Mouse (Mus musculus) c-Kit-positive CD71-negative TER-119-negative erythroid progenitor cells, embryonic 14.5 days (primary cell): ENCODE data around the gene H2-Eb2.
"Not testable (repeated sequence)": the region's sequence is repeated elsewhere in the genome, so short reads cannot be mapped to it uniquely, and the experiment has no call there.

Source experiments
- DNase-seq: peaks from one replicate; pipeline ENCODE4 v3.0.0-alpha.2; 2013; ENCODE audit warnings: low read depth

The H2-Eb2 gene

GRCm38 (mm10) chr17:34306407-34306806 is 19.1 kb upstream of the H2-Eb2 start:
- DNase-seq = no peak

DNA sequence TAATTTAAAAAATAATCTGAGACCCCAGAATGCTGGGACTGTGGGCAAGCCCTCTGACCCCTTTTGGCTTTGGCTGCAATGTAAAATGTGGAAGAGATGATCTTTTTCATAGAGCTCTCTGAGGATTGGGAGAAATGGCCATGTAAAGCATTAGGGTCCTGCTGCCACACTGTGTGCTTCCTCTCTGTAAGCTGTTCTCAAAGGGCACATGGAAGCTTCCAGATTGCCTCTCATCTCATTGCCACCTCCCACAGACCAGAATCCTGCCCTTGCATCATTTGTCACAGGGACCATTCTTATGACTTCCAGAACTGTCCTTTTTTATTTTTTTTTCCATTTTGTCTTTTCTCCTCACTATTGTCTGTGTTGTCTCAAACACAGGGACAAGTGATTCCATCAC is 18.2 kb upstream of the H2-Eb2 start:
- DNase-seq = no peak

- DNase-seq = no peak
Observed at GRCm38 (mm10) chr17:34308161-34308560, 17.3 kb upstream of the H2-Eb2 start.

GRCm38 (mm10) chr17:34309225-34309624 is 16.2 kb upstream of the H2-Eb2 start:
- no peak for DNase-seq

DNA sequence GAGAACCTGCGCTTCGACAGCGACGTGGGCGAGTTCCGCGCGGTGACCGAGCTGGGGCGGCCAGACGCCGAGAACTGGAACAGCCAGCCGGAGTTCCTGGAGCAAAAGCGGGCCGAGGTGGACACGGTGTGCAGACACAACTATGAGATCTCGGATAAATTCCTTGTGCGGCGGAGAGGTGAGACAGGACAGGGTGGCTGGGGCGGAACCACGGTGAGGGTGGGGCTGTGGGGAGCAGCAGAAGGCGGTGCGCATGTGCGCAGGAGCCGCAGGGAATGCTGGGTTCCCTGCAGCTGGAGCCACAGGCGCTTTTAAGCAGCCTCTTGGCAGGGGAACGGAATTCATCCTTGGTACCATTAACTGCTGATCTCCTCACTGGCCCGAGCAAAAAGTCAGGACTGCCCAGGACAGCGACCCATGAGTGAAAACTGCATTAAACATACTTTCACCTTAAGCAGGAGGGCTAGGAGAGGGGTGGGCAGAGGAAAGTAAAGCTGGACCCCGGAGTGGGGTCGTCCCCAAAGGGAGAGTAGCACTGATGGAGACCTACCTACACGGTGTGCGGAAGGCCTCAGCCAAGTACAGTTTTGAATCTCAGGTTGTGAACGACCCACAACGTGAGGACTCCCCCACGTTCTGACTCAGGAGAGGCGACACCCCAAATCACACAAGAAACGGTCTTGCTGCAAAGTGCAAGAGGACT is 15.6 kb upstream of the H2-Eb2 start:
- DNase-seq = no peak

GRCm38 (mm10) chr17:34310526-34310925 is 14.9 kb upstream of the H2-Eb2 start:
- DNase-seq = not testable (repeated sequence)

DNA sequence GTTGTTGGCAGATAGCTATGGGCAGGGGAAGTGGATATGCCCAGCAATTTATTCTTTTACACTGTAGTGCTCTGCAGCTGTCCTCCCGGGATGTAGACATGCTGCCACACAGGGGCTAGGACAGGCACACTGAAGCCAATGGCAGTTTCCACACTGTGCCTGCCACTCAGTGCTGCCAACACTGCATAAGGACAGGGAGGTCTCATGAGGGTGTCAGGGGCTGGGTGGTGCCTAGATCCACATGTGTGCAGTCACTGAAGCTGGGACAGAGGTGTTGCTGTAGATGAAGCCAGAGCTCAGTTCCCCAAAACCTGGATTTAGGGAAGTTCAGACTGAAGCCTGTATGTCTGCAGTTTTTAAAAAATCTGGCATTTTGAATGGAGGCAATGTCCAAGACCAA is 13.3 kb upstream of the H2-Eb2 start:
- no peak for DNase-seq

DNA sequence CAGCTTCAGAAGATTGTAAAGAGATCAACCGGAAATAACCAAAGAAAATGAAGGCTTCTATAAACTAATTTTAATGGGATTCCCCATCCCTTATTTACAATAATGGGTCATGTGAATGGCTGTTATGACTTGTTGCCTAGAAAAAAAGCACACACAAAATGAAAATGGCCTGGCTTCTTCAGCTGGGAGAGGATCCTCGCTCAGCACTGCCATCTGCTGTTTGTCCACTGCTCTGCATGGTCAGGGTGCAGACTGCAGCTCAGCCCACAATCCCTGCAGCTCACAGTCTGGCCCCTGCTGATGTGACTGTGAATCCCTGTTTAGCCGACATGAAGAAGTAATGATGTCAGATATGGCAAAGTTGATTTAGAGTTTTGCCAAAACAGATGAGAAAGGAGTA is 12.1 kb upstream of the H2-Eb2 start:
- peak; percentile 58 for DNase-seq

DNA sequence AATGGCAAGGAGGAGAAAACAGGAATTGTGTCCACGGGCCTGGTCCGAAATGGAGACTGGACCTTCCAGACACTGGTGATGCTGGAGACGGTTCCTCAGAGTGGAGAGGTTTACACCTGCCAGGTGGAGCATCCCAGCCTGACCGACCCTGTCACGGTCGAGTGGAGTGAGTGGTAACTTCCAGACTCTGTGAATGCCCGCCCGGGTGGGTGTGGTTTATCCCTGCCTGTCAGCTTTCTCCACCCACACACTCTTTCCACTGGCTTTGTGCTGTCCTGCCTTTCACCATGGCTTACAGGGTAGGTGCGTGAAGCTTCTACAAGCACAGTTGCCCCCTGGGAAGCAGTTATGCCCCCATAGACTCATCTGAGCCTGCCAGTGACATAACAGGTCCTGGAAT is 11.2 kb upstream of the H2-Eb2 start:
- no peak for DNase-seq

GRCm38 (mm10) chr17:34315512-34315911 is 10.0 kb upstream of the H2-Eb2 start:
- DNase-seq = no peak

DNA sequence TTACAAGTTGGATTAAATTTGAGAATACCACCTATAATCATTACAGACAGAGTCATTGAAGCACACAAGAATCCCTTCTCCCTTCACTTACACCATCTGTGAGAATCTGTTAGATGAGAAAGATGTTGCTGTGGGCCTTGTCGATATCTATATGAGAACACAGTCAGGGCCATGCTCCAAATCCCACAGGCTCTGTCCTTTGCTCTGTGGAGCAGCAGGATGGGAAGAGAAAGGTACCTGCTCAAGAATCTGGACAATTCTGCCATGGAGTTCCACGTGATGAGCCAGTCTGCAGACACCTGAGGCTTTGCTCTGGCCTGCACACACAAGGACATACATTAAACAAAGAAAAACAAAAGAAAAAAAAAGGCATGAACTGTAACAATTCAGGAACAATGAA is 8.8 kb upstream of the H2-Eb2 start:
- DNase-seq = no peak

GRCm38 (mm10) chr17:34317275-34317674 is 8.2 kb upstream of the H2-Eb2 start:
- no peak for DNase-seq

DNA sequence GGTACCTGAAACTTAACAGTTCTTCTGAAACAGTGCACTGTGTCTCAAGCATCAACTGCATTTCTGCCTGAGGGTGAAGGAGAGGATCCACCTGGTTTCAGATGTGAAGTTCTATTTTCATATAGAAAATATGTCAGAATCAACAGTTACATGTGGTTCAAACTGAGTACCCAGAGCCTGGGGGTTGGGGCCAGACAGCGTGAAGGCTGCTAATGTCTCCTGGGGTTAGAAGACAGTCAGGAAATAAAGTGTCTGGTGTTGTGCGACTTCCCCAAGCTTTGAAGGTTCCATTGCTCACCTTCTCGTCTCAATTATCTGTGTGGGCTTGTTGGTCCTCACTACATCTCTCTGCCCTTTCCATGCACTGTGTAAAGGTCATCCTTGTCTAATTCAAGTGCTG is 908 bp downstream of the H2-Eb2 start:
- DNase-seq = no peak

GRCm38 (mm10) chr17:34329807-34330206 is 4.3 kb downstream of the H2-Eb2 start:
- no peak for DNase-seq

DNA sequence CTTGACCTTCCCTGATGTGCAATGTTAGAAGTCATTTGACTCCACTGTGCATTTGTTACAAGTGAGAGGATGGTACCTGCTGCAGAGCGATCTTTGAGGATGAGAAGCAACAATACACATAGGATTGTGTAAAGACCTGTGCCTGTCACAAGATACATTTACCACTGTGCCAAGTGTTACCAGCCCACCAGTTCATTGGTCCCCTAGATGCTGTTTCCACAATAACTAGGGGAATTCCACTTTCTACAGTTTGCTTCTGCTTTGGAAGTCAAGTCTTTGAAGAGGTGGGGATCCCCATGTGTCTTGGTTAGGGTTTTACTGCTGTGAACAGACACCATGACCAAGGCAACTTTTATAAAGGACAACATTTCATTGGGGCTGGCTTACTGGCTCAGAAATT is 5.7 kb downstream of the H2-Eb2 start:
- DNase-seq = no peak

DNA sequence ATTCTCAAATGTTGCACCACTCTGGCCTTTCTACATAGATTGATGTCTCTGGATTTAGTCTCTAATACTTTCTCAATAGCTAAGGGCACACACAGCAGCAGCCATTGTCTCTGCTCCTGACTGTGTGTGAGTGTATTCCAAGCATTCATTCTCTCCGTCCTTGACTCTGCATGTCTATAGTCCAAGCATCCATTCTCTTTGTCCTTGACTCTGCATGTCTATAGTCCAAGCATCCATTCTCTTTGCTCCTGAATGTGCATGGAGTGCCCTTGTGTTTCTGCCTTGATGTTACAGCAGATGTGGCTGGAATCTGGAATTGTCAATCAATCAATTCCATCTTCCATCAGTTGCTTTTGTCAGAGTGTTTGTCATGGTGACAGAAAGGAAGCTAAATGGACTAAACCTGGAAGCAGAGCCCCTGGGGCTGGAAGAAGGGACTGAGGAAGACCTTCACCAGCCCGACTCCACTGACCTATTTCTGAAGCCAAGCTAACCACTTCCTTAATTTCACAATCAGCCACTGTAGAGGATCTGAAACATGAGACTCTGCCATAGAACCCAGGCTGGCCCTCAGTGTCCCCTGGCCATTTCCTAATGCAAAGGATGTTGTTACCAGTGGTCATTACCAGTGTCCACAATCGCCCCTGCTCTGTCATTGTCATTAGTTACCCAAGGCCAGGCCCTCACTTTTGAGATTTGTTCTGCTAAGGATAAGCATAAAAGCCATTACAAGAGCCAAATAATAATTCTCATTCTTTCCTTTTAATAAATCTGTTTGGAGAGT is 15.3 kb downstream of the H2-Eb2 start:
- DNase-seq = peak; percentile 25

- no peak for DNase-seq
Observed at GRCm38 (mm10) chr17:34344882-34345281, 19.4 kb downstream of the H2-Eb2 start.

DNA sequence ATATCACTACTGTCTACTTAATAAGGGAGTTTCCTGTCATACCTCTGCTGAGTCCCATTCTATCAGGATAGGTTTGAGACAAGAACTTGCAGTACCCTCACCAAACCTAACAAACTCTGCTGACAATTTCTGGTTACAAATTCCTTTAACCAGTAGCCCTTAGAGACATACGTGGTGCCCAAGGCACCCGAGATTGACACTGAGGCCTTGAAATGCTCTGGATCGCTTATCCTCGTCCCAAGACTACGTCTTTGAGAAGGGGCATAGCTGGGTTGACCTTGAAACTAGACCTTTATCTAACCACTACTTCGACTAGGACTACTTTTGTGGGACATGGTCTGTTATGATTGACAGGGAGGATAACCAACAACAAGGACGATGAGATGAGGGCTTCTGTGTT is 20.0 kb downstream of the H2-Eb2 start:
- DNase-seq = no peak

DNA sequence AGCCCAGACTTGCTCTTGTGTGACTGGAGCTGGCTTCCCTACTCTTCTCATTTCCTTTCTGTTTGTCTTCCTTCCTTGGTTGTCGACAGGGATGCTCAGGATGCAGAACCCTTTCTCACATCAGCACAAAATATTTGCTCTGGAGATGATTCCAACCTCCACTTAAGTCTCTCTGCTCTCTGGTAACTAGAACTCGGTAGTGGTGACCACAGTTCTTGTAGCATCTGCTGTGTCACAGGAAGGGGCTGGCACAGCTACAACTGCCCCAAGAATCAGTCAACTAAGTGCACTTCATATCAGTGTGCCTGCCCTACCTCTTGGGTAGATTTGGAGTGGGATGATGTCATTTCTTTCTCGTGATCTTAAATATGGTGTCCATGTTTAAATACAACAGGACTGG is 20.6 kb downstream of the H2-Eb2 start:
- DNase-seq = no peak

DNA sequence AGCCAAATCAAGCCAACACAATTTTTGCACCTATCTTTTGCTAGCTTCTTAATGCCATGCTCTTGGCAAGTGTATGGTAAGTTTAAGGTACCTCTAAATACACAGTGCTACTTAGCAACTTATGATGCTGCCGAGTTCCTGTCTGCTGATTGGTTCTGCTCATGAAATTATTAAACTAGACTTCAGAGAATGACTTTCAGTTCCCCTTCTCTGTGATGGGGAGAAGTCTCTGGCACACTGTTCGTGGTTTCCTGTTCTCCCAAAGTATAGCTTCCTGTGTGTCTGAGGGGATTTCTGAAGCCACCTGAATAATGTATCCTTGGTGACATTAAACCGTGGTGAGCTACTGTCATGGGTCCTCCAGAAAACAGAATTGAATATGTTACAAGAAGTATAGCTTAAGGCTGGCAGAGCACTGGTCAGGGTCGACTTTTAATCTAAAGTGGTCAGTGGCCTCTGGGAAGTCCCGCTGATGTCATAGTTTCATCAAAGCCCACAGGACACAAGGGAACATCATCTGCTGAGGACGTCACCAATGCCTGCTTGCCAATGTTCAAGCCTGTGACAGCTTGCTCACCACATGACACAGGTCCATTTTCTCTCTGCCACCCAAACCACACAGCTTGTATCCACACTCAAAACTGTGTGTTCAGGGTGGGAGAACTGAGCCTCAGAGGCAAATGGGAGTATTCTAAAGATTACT is 22.3 kb downstream of the H2-Eb2 start:
- DNase-seq = peak; percentile 73

- DNase-seq = peak; percentile 84
Observed at GRCm38 (mm10) chr17:34349429-34349828, 24.0 kb downstream of the H2-Eb2 start.

GRCm38 (mm10) chr17:34354539-34354938 is 29.1 kb downstream of the H2-Eb2 start, which contains the start of gene Btnl2:
Btnl2 (plus strand) TSS chr17:34354822.
- DNase-seq = no peak

GRCm38 (mm10) chr17:34354940-34355339 is 29.5 kb downstream of the H2-Eb2 start:
- DNase-seq = no peak
